Mouse (Mus musculus): ENCODE measurements at regions not wholly inside any gene's neighbourhood (a gene's known extent, or its start where the extent isn't known, plus 50 kb on each side); places are given as distances from the start of the nearest gene placed in this dataset.

GRCm38 (mm10) chr8:103144835-103145234, 359.4 kb upstream of the Cdh11 start:
- no peak for DNase-seq (ENCODE audit: low read depth, low spot score)

GRCm38 (mm10) chr8:103148013-103148412, 362.6 kb upstream of the Cdh11 start:
- DNase-seq (ENCODE audit: low read depth, low spot score): no peak

- DNase-seq (ENCODE audit: low read depth, low spot score): no peak
Measured at GRCm38 (mm10) chr8:103148447-103148846, 363.0 kb upstream of the Cdh11 start.

GRCm38 (mm10) chr8:103166623-103167316, 381.3 kb upstream of the Cdh11 start:
- no peak for DNase-seq (ENCODE audit: low read depth, low spot score)

GRCm38 (mm10) chr8:103173313-103173712, 387.9 kb upstream of the Cdh11 start:
- no peak for DNase-seq (ENCODE audit: low read depth, low spot score)

GRCm38 (mm10) chr8:103173803-103174429, 388.5 kb upstream of the Cdh11 start:
- no peak for DNase-seq (ENCODE audit: low read depth, low spot score)

GRCm38 (mm10) chr8:103180661-103181060, 395.2 kb upstream of the Cdh11 start:
- DNase-seq (ENCODE audit: low read depth, low spot score): no peak

- DNase-seq (ENCODE audit: low read depth, low spot score): no peak
Measured at GRCm38 (mm10) chr8:103188720-103189498, 403.5 kb upstream of the Cdh11 start.

- no peak for DNase-seq (ENCODE audit: low read depth, low spot score)
Measured at GRCm38 (mm10) chr8:103198251-103198650, 412.8 kb upstream of the Cdh11 start.

GRCm38 (mm10) chr8:103199696-103200615, 414.5 kb upstream of the Cdh11 start:
- no peak for DNase-seq (ENCODE audit: low read depth, low spot score)

- DNase-seq (ENCODE audit: low read depth, low spot score): no peak
Measured at GRCm38 (mm10) chr8:103203710-103204109, 418.3 kb upstream of the Cdh11 start.

- DNase-seq (ENCODE audit: low read depth, low spot score): no peak
Measured at GRCm38 (mm10) chr8:103214606-103215005, 429.2 kb upstream of the Cdh11 start.

GRCm38 (mm10) chr8:103230741-103231475, 445.5 kb upstream of the Cdh11 start:
- DNase-seq (ENCODE audit: low read depth, low spot score): no peak

GRCm38 (mm10) chr8:103234374-103234773, 448.9 kb upstream of the Cdh11 start:
- no peak for DNase-seq (ENCODE audit: low read depth, low spot score)

GRCm38 (mm10) chr8:103235614-103236013, 450.2 kb upstream of the Cdh11 start:
- DNase-seq (ENCODE audit: low read depth, low spot score): no peak

- no peak for DNase-seq (ENCODE audit: low read depth, low spot score)
Measured at GRCm38 (mm10) chr8:103238456-103238970, 453.1 kb upstream of the Cdh11 start.

GRCm38 (mm10) chr8:103244169-103244568, 458.7 kb upstream of the Cdh11 start:
- DNase-seq (ENCODE audit: low read depth, low spot score): no peak

- DNase-seq (ENCODE audit: low read depth, low spot score): no peak
Measured at GRCm38 (mm10) chr8:103244658-103245057, 459.2 kb upstream of the Cdh11 start.

- DNase-seq (ENCODE audit: low read depth, low spot score): no peak
Measured at GRCm38 (mm10) chr8:103245864-103246263, 460.4 kb upstream of the Cdh11 start.

GRCm38 (mm10) chr8:103261236-103261635, 475.8 kb upstream of the Cdh11 start:
- no peak for DNase-seq (ENCODE audit: low read depth, low spot score)

GRCm38 (mm10) chr8:103270035-103270434, 484.6 kb upstream of the Cdh11 start:
- no peak for DNase-seq (ENCODE audit: low read depth, low spot score)
